Mouse (Mus musculus) midbrain, embryonic 16.5 days (tissue): Measurements from ENCODE around the gene Rufy3. TPM values are rescaled to one million over a fixed set of nuclear protein-coding genes. Genes with fewer than 3 reads are reported as not detected.
"Not testable (repeated sequence)": the region's sequence is repeated elsewhere in the genome, so short reads cannot be mapped to it uniquely, and the experiment has no call there.

Source experiments
- ATAC-seq: fragments of 200-750 bp; cut with Nextera tagmentation; 2 replicates; pipeline ENCODE4 v1.8.0; 2017; ENCODE audit warnings: moderate TSS enrichment
- H3K27ac ChIP-seq: fragments of 300-500 bp; sonication (generic); 2 replicates; pipeline ENCODE4 v1.5.1; 2014; ENCODE audit warnings: mild to moderate bottlenecking, low read length, mixed read lengths
- H3K27me3 ChIP-seq: fragments of 300-500 bp; sonication (generic); 2 replicates; pipeline ENCODE4 v1.6.1; 2014; ENCODE audit warnings: low read depth, low read length, mixed read lengths; ENCODE audit not compliant: control insufficient read depth, insufficient read depth
- H3K36me3 ChIP-seq: fragments of 300-500 bp; sonication (generic); 2 replicates; pipeline ENCODE4 v1.6.1; 2014; ENCODE audit warnings: mild to moderate bottlenecking, low read length, moderate library complexity, mixed read lengths; ENCODE audit not compliant: control insufficient read depth, insufficient read depth
- H3K4me1 ChIP-seq: fragments of 300-500 bp; sonication (generic); 2 replicates; pipeline ENCODE4 v1.6.1; 2014; ENCODE audit warnings: mild to moderate bottlenecking, low read length, mixed read lengths; ENCODE audit not compliant: control insufficient read depth, insufficient read depth
- H3K4me2 ChIP-seq: fragments of 300-500 bp; sonication (generic); 2 replicates; pipeline ENCODE4 v1.6.1; 2014; ENCODE audit warnings: mild to moderate bottlenecking, low read length, mixed read lengths
- H3K4me3 ChIP-seq: fragments of 300-500 bp; sonication (generic); 2 replicates; pipeline ENCODE4 v1.5.1; 2014; ENCODE audit warnings: low read depth, mild to moderate bottlenecking, low read length, moderate library complexity, mixed read lengths
- H3K9ac ChIP-seq: fragments of 300-500 bp; sonication (generic); 2 replicates; pipeline ENCODE4 v1.6.1; 2014; ENCODE audit warnings: low read depth, low read length, mixed read lengths
- H3K9me3 ChIP-seq: fragments of 300-500 bp; sonication (generic); replicated peaks from 2 replicates; pipeline ENCODE4 v1.6.1; 2014; ENCODE audit warnings: mild to moderate bottlenecking, low read length, mixed read lengths; ENCODE audit not compliant: control insufficient read depth, poor library complexity, severe bottlenecking
- WGBS: fragments of 180-500 bp; shearing (Covaris S2); extraction: QIAGEN DNeasy Blood & Tissue Kit; methylation state at CpG from one replicate; pipeline ENCODE4 v1.1.7; 2014; 5-methylcytosine and 5-hydroxymethylcytosine counted together
- polyA plus RNA-seq: library from polyadenylated mRNA; unstranded; fragments of >200 nt; fragmentation: Nextera tagmentation; extraction: Ambion mirVana; gene quantifications from 2 replicates; pipeline ENCODE4 v1.2.1, GENCODE M21; 2015

Gene Rufy3
- polyA plus RNA-seq: 307 and 339 TPM in 2 replicates

- Histone ChIP-seq H3K27me3 (no peaks in the 10 kb centered on the region), H3K4me3 (peak within 1 kb of the TSS; percentile 90), H3K4me1 (peaks cover 13% of the 10 kb centered on the region), H3K36me3 (no peaks in the 10 kb centered on the region), H3K27ac (peak within 1 kb of the TSS; percentile 89), H3K9me3 (no peaks in the 10 kb centered on the region), H3K4me2 (peak within 1 kb of the TSS; percentile 64), H3K9ac (peak within 1 kb of the TSS; percentile 94)
- ATAC-seq: peak; percentile 87
- WGBS: under 1% methylated on average over 53 of the region's 71 CpGs
Measured at GRCm38 (mm10) chr5:88564501-88565147, at the start of gene Rufy3. Gene Rufy3, plus strand, starts transcription at chr5:88565040.

- Histone ChIP-seq H3K4me3 (no peak overlapping the region), H3K4me1 (no peaks in the 10 kb centered on the region), H3K27ac (no peak overlapping the region), H3K4me2 (no peak overlapping the region), H3K9ac (no peak overlapping the region), H3K9me3 (no peaks in the 10 kb centered on the region), H3K27me3 (no peaks in the 10 kb centered on the region), H3K36me3 (no peaks in the 10 kb centered on the region)
- 6% methylated on average over 2 of the region's 2 CpGs for WGBS
- no peak for ATAC-seq
Measured at GRCm38 (mm10) chr5:88519232-88519631, 45.6 kb upstream of the Rufy3 start.

GRCm38 (mm10) chr5:88527657-88528056 lies 37.2 kb upstream of the Rufy3 start, which contains the start of gene Jchain:
Gene Jchain, minus strand, starts transcription at chr5:88527891.
- Histone ChIP-seq H3K4me3 (no peak within 1 kb of the TSS), H3K9me3 (no peaks in the 10 kb centered on the region), H3K36me3 (no peaks in the 10 kb centered on the region), H3K27me3 (no peaks in the 10 kb centered on the region), H3K4me1 (no peaks in the 10 kb centered on the region), H3K4me2 (no peak within 1 kb of the TSS), H3K9ac (no peak within 1 kb of the TSS), H3K27ac (no peak within 1 kb of the TSS)
- no peak for ATAC-seq
- 85% methylated on average over 3 of the region's 3 CpGs for WGBS

- no peak for ATAC-seq
- H3K27ac ChIP-seq: no peak overlapping the region
- 60% methylated on average over 1 of the region's 1 CpGs for WGBS
- no peak overlapping the region for H3K4me2 ChIP-seq
- H3K9ac ChIP-seq: no peak overlapping the region
- no peaks in the 10 kb centered on the region for H3K27me3 ChIP-seq
- H3K9me3 ChIP-seq: no peaks in the 10 kb centered on the region
- no peak overlapping the region for H3K4me3 ChIP-seq
- no peaks in the 10 kb centered on the region for H3K36me3 ChIP-seq
- no peaks in the 10 kb centered on the region for H3K4me1 ChIP-seq
Measured at GRCm38 (mm10) chr5:88530908-88531307, 33.9 kb upstream of the Rufy3 start.

GRCm38 (mm10) chr5:88534697-88535096 lies 30.1 kb upstream of the Rufy3 start:
- 63% methylated on average over 3 of the region's 3 CpGs for WGBS
- no peak for ATAC-seq
- Histone ChIP-seq H3K27me3 (no peaks in the 10 kb centered on the region), H3K9ac (no peak overlapping the region), H3K4me1 (no peaks in the 10 kb centered on the region), H3K36me3 (no peaks in the 10 kb centered on the region), H3K4me2 (no peak overlapping the region), H3K27ac (no peak overlapping the region), H3K9me3 (no peaks in the 10 kb centered on the region), H3K4me3 (no peak overlapping the region)

- Histone ChIP-seq H3K4me1 (no peaks in the 10 kb centered on the region), H3K9ac (no peak overlapping the region), H3K9me3 (no peaks in the 10 kb centered on the region), H3K4me3 (no peak overlapping the region), H3K27me3 (no peaks in the 10 kb centered on the region), H3K27ac (no peak overlapping the region), H3K36me3 (no peaks in the 10 kb centered on the region), H3K4me2 (no peak overlapping the region)
- ATAC-seq: no peak
Measured at GRCm38 (mm10) chr5:88540845-88541244, 24.0 kb upstream of the Rufy3 start.

- H3K9ac ChIP-seq: no peak overlapping the region
- no peaks in the 10 kb centered on the region for H3K27me3 ChIP-seq
- no peak overlapping the region for H3K27ac ChIP-seq
- H3K4me1 ChIP-seq: no peaks in the 10 kb centered on the region
- H3K9me3 ChIP-seq: no peaks in the 10 kb centered on the region
- no peak overlapping the region for H3K4me2 ChIP-seq
- WGBS: 60% methylated on average over 5 of the region's 5 CpGs
- peak; percentile 64; the same call in 1 of the 2 replicates for ATAC-seq
- H3K4me3 ChIP-seq: no peak overlapping the region
- H3K36me3 ChIP-seq: no peaks in the 10 kb centered on the region
Measured at GRCm38 (mm10) chr5:88542651-88543282, 22.1 kb upstream of the Rufy3 start.

GRCm38 (mm10) chr5:88544411-88544810 lies 20.4 kb upstream of the Rufy3 start:
- ATAC-seq, H3K36me3 ChIP-seq: not testable (repeated sequence)

GRCm38 (mm10) chr5:88545536-88545935 lies 19.3 kb upstream of the Rufy3 start:
- WGBS: 89% methylated on average over 7 of the region's 7 CpGs
- Histone ChIP-seq H3K27me3 (no peaks in the 10 kb centered on the region), H3K9me3 (no peaks in the 10 kb centered on the region), H3K4me1 (no peaks in the 10 kb centered on the region), H3K36me3 (no peaks in the 10 kb centered on the region), H3K9ac (no peak overlapping the region), H3K27ac (no peak overlapping the region), H3K4me2 (no peak overlapping the region), H3K4me3 (no peak overlapping the region)
- no peak for ATAC-seq

More at GRCm38 (mm10) chr5:88544411-88544810, 20.4 kb upstream of the Rufy3 start:
- H3K9ac ChIP-seq, H3K4me2 ChIP-seq, H3K27ac ChIP-seq, H3K27me3 ChIP-seq, H3K4me1 ChIP-seq, H3K9me3 ChIP-seq, H3K4me3 ChIP-seq: not testable (repeated sequence)
- WGBS: 95% methylated on average over 1 of the region's 1 CpGs
